Mouse (Mus musculus): ENCODE measurements at regions not wholly inside any gene's neighbourhood (a gene's known extent, or its start where the extent isn't known, plus 50 kb on each side); places are given as distances from the start of the nearest gene placed in this dataset.
"Not testable (repeated sequence)": the region's sequence is repeated elsewhere in the genome, so short reads cannot be mapped to it uniquely, and the experiment has no call there.

DNA sequence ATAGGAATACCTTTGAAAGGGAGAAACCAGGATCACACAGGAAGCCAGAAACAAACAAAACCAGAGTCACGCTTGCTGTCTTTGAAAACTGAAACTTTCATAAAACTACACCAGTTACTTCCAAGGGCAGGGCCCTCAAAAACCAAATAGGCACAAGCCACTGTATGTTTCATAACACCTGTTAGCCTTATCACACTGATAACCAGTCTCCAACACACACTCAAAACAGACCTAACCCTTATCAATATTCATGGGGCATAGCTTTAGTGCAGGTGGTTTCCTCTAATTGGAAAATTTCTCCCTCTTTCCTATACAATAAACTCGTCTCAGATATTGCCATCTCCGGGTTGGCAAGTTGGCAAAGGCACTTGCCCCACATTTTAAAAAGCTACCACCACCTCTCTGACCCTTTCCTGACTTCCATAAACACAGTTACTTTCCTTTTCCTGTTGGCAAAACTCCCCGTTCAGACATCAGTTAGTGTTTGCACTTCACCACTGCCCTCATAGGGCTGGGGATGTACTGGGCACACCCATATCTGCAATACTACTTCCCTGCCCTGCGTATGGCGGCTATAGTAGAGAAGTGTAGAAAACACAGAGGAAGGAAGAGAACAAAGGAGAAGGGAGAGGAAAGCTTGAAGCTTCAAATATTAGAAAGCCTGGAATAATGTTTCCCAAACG, 169.1 kb upstream of the Col8a1 start:
- no peak for DNase-seq (ENCODE audit: low spot score in 2 of 2)

DNA sequence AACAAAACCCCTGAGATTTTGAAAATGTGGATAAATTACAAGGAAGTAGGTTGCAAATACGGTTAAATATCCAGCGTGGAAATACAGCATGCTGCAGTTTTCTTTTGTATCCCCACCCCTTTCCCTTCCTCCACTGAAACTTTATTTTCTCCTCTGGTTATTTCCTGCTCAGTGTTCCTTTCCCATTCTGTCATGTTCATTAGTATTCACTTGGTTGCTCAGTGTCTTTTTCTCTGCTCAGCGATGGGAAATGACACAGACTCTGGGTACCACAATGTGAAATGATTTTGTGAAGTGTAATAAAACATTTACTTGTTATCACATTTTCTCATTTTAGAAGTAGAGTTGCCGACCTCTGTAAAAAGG, 169.6 kb upstream of the Col8a1 start:
- no peak for DNase-seq (ENCODE audit: low spot score in 2 of 2)

DNA sequence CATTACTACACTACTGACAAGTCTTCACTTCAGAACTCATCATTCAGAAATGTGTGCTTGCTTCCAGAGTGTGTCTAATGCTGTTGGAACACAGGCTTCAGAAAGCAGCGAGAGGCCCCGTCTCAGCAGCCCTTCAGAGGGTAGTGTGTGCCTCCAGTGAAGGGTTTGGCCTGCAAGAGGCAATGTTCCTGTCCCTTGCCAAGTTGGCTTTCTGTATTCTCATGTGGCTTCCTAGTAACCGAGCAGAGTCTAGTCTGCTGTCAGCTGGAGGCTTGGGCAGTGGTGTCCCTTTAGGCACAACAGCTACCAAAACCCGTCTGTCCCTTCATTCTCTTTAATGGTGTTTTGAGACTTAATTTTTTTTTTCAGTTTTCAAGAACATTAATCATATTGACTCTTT, 173.3 kb upstream of the Col8a1 start:
- DNase-seq (ENCODE audit: low spot score in 2 of 2) = no peak

DNA sequence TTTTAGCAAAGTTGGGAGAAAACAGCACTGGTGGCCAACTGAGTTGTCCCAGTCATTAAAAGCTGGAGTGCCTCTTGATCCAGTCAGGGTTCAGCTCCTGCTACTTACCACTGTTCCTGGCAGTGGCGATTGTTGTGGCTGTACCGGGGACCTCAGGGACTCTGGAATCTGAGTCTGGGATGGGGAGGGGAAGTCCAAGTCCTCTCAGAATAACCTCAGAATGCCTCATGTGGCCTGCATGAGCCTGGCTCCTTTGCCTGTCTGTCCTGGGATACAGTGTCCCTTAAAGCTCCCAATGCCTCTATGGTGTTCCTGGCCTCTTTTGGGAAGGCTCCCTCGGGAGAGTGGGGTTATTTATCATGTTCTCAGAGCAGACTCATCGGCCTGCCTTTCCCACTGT, 173.8 kb upstream of the Col8a1 start:
- no peak for DNase-seq (ENCODE audit: low spot score in 2 of 2)

DNA sequence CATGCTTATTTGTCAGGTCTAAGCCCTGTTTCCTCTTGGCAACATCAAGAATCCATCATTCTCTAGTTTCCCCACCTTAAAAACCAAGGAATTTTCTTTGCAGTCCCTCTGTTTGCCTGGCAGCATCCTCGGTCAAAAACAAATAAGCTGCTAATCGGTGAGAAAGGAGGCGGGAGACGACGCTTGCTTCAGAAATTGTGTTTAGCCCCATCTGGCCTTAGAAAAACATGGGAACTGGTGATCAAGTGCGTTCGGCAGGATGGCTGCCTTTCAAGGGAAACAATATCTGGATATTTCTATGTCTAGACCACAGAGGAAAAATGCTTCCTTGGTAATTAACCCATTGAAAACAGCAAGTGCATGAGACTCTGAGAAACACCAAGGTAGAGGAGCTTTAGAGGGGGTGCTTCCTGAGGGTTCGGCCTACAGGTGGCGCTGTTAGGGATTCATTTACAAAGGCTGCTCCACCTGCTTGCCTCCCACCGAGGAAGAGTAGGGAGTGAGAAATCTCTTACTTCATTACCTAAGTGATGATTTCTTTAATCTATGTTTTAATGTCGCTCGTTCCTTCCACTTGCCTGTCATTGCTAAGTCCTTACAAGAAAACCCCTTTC, 174.7 kb upstream of the Col8a1 start:
- no peak for DNase-seq (ENCODE audit: low spot score in 2 of 2)

DNA sequence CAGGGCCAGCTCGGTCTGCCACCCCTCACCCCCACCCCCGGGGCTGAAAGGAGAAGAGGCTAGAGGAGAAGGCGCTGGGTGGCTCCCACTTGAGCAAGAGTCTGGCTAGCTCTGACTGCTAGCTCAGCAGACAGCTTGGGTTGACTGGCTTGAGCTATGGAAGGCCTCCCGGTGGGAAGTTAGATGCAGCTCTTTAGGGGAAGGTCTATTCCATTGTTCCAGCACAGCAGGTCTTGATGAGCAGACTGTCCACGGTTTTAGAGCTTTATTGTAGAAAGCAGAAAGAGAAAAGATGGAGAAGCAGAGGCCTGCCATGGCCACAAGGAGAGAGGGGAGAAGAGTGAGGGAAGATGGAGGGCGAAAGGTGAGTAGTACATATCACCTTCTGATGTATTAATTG, 190.9 kb upstream of the Col8a1 start:
- no peak for DNase-seq (ENCODE audit: low spot score in 2 of 2)

DNA sequence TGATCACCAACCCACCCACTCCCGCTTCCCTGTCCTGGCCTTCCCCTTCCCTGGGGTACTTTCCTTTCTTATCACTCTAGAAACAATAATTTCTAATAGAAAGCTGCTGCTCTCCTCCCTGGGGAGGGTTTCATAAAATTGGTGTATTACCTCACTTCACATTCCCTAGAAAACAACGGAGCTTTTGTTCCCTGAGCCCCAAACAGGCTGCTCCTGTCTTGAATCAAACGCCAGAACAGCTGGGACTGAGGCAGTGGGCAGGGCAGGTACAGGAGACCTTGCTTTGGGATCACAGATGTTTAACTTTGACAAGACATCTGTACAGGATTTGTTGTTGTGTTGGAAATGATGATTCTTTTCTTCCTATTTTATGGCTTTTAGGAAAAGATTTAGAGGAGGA, 192.8 kb upstream of the Col8a1 start:
- no peak for DNase-seq (ENCODE audit: low spot score in 2 of 2)

DNA sequence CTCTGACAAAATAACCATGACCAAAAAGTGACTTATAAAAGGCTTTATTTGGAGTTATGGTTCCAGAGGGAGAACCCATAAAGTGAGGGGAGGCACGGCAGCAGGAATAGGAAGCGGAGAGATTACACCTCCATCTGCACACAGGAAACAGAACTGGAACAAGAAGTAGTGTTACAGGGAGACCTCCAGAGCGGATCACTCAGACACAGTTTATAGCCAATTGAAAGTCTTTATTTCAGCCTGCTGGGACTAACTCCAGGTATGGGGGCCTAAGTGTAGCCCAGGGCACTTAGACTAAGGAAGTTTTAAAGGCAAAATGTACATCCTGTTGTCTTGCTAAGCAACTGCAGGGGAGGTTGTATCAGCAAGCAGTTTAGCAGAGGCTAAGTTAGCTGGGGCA, 195.1 kb upstream of the Col8a1 start:
- no peak for DNase-seq (ENCODE audit: low spot score in 2 of 2)

DNA sequence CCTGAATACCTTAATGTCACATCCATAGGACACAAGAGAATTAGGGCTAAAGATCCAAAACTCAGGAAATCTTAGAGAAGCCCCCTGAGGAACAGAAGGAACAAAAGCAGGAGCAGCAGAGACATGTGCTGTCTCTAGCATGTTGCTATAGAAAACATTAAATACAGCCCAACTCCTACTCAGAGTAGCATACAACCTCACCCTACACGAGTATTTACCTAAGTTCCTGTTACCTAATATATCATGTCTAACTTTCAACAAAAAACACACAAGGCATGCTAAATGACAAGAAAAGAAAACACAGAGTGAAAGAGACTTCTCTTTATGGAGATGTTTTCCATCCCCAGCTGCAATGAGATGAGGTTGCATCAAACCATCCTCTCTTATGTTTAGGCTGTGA, 216.4 kb upstream of the Col8a1 start:
- no peak for DNase-seq (ENCODE audit: low spot score in 2 of 2)

DNA sequence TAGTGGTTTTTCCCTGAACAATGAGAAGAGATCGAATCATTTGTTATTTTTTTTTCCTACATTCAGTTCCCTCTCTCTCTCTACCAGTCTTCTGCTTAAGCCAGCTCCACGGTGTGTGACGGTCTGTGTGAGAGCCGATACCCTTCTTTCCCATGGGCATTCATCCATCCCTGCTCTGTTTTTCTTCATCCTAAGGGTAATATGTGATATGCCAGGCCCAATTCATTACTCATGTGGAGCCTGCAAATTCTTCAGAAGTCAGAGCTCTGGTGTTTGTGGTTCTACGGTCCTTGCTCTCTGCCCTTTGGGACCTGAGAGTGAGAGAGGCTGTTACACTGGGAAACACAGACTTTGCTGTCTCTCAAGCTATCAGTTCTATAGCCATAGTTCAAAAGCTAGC, 229.6 kb upstream of the Col8a1 start:
- DNase-seq (ENCODE audit: low spot score in 2 of 2) = no peak

DNA sequence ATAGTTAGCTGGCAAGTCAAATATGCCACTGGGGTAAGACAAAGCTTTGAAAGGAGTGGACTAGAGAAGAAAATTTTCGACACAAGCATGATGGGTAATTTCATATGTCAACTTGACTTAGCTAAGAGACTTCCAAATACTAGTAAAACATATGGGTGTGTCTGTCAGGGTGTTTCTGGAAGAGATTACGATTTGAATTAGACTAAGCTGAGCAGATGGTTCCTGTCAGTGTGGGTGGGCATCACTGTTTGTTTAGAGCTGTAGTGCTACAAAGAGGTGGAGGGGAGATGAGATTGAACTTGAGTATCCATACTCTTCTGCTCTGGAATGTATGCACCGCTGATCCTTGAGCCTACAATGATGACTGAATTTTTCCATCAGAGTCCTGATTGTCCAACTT, 251.2 kb upstream of the Col8a1 start:
- no peak for DNase-seq (ENCODE audit: low spot score in 2 of 2)

DNA sequence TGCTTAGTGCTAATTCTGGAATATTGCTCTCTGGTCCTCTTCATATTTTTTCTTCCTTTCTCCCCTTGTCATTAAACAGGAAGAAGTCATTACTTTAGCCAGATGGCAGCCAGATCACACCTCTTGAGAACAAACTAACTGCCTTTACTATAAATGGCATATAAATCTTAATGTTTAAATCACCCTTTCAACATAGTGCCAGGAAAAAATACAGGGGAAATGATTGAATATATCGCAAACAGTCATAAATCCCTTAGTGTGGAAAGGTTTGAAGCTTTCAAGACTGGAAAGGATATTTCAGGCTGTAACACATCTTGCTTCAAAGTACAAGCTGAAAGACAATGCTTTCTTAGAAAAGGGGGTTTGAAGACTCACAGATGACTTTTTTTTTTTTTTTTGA, 259.0 kb upstream of the Col8a1 start:
- no peak for DNase-seq (ENCODE audit: low spot score in 2 of 2)

DNA sequence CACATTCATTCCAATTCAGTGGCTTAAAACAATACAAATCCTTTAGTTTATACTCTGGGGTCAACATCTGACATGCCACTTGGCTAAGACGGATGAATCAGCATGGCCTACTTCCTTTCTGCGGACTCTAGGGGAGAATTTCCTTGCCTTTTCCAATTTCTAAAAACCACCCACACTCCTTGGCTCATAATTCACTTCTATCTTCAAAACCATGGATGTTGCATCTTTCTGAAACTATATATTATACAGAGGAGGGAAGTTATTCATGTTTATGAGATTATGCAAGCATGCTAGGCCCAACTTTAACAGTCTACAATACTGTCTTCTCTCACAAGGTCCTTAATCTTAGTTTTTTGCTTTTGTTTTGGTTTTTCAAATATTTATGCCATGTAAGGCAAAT, 273.0 kb upstream of the Col8a1 start:
- DNase-seq (ENCODE audit: low spot score in 2 of 2) = no peak

DNA sequence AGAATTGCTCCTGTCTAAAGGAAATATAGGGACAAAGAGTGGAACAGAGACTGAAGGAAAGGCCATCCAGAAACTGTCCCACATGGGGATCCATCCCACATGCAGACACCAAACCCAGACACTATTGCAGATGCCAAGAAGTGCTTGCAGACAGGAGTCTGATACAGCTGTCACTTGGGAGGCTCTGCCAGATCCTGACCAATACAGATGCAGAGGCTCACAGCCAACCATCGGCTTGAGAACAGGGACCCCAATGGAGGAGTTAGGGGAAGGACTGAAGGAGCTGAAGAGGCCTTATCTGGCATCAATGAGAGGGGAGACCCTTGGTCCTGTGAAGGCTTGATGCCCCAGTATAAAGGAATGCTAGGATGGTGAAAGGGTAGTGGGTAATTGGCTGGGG, 274.0 kb upstream of the Col8a1 start:
- not testable (repeated sequence) for DNase-seq (ENCODE audit: low spot score in 2 of 2)

DNA sequence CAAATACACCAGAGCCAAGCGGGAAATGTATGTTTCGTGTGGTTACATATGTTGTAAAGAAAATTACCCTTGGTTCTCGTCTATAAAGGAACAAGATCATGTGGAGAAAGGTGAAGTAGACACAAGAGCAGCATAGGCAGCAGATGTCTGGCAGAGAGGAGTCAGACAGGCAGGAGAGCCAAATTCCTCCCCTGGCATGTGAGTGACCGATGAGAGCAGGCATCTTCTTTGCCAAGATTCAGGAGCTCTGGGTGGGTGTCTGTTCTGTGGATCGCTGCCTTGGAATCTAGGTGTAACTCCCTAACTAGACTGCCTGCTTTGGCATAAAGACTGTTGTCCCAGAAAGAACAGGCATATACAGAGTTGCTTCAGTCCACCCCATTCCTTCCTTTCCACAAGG, 275.1 kb upstream of the Col8a1 start:
- peak in 1 of 2 experiments; percentile 2 for DNase-seq (ENCODE audit: low spot score in 2 of 2)

DNA sequence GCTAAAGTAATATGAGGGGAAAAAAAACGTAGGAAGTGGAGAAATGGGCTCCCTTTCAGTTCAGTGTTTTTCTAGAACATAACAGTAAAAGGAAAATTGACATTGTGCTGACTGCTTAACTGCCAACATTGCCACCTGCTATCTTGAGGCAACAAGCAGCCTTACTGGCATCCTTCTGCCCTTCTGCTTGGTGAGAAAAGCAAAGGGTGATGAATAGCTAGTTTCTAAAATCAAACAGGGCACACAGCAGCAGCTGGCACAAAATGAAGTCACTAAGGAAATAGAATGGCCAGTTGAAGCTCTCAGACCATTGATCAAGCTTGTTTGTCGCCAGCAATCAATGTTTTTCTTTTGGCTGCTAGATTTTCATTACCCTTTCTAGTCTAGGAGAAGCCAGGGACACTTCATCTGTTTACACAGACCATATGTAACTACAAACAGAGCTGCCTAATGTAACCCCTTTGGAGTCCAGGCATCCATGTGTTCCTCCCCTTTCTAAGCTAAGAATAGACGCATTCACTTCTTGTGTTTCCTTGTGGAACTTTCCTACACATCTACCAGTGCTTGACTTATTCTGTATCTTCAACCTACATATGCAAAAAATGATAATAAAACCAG, 314.2 kb upstream of the Col8a1 start:
- DNase-seq (ENCODE audit: low spot score in 2 of 2) = no peak

DNA sequence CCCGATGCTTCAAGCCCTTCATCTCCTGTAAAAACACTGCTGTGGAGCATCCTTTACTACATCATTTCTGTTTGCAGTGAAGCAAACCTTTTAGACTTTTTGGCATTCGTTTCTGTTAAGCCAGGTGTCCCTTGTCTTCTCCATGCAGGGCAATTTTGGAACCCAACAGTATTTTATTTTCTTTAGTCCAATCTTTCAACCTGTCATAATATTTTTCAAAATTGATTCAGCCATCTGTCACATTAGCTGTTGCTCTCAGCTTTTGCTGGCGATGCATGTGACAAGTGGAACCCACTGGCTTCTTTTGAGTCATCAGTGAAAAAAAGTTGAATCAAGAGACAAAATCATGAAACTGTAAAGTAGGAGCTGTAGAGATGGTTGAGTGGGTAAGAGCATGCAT, 317.9 kb upstream of the Col8a1 start:
- no peak for DNase-seq (ENCODE audit: low spot score in 2 of 2)

DNA sequence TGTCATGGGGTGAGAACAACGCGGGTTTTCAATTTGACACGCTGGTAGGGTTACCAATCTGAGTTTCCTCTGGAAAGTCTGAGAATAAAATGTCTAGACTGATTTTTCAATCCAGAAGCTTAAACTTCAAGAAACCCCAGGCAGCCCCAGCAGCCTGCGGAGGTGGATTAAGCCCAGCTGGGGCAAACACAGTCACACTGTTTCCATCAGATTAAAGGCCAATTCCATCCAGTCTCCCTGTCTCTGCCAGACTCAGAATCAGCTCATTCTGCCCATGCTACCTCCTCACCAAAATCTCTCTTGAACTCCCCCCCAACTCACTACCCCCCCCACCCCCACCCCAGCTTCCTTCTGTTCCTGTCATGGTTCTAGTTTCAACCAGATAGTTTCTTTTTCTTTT, 307.9 kb upstream of the Dcbld2 start:
- no peak for DNase-seq (ENCODE audit: low spot score in 2 of 2)

DNA sequence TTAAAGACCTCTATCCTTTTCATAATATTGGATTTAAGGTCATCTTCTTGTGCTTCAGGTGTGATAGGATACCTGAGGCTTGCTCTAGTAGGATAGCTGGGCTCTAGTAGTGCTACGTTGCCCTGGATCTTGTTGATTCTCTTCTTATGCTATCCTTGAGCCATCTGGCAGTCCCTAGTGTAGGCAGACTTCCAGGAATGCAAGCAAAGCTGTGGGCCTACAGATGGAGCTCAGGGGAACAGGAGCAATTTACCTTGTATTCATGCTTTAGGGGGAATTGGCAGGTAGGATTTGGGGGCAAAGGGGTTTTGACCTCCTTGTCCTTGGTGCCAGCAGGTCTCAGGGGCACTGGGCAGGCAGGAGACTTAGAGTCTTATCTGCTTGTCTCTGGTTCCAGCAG, 297.8 kb upstream of the Dcbld2 start:
- peak in 1 of 2 experiments; percentile 7 for DNase-seq (ENCODE audit: low spot score in 2 of 2)

DNA sequence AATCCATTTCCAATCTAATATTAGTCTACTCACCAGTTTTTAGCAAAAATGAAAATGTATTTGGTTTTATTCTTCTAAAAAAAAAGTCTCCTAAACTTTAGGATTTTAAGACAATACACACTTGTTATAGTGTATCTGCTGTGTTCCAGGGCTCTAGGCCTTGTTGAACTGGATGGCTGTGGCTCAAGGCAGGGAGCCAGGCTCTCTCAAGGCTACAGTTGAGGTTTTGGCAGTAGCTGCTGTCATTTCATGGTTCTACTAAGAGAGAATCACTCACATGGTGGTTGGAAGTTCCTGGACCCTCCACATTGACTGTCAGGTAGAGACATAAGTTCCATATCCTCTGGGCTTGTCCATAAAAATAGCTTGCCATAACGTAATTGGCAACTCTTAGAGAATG, 282.2 kb upstream of the Dcbld2 start:
- DNase-seq (ENCODE audit: low spot score in 2 of 2) = no peak

DNA sequence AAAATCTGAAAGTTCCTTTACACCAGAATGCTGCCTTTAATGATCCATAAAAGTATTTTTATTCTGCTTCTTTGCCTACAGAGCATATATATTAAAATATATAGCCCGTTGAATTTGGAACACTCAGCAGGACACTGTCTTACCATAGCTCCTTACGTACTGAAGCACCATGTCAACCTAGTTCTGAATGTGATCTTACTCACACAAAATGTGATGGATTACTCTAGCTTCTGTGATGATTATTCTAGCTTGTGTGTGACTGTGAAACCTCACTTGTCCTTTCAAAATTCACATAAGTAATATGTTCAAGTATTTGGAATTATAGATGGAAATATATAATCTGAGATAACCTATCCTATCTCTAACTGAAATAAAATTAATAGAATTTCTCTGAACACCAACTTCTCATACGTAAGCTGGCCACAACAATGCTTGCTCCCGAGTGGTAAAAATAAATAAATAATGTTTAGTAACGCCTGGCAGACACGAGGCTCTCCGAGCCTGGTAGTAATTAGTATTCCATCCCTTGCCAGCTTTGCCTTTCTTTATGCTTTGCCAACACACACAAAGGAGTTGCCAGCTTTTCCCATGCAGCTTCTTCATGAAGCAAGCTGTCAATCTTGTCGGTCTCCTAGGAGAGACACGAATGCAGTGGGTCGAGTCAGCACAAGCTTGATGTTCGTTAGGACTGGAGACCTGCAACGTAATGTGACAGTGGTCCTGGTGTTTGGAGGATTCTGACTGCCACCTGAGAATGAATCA, 271.9 kb upstream of the Dcbld2 start:
- DNase-seq (ENCODE audit: low spot score in 2 of 2) = no peak

DNA sequence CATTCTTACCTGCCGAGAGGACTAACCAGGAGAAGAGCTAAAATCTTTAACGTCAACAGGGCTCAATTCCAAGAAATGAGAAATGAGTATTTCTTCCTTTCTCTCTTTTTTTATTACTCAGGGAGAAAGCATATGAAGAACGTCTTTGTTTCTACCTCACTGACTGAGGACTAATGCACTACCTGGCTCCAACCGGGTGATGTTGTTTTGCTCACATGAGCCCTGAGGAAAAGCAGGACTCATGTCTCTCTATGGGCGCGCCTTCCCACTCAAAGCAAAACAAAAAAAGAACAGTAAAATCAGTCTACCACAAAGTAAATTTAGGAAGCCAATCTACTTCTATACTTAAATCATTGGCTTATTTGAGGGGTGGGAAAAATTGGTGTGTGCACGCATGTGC, 271.3 kb upstream of the Dcbld2 start:
- no peak for DNase-seq (ENCODE audit: low spot score in 2 of 2)

DNA sequence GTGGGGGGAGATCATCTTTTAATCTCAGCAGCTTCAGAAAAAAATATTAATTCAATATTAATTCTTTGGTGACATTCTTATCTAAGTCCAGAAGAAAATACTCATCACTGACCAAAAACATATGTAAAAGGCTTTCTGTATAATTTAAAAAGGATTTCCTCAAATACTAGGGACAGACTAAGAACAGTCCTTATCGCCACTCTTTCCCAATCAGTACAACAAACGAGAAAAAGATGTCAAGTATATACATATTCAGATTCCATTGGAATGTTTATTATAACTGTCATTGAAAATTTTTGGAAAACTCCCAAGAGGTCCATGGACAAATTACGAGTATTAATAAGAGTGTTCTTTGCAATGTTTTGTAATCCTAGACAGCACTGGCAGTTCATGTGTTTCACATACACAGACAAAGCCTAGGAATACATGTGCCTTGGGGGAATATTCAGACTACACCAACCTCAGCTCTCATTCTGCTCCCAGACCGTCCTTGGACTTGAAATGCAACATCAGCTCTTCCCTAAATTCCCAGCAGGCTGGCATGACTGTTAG, 270.4 kb upstream of the Dcbld2 start:
- DNase-seq (ENCODE audit: low spot score in 2 of 2) = no peak
